Mouse (Mus musculus) v-Abl transformed pro-B cells (cell line): ENCODE measurements around the gene Ip6k3.

Source experiments
- in situ Hi-C, 2 experiments: fragments of 400-800 bp; cut with MboI; formaldehyde crosslinking; loops; one replicate each; pipeline ENCODE4 v1.15.1; 2025; ENCODE audit not compliant: unreplicated experiment in 2 of 2

Ip6k3 gene

DNA sequence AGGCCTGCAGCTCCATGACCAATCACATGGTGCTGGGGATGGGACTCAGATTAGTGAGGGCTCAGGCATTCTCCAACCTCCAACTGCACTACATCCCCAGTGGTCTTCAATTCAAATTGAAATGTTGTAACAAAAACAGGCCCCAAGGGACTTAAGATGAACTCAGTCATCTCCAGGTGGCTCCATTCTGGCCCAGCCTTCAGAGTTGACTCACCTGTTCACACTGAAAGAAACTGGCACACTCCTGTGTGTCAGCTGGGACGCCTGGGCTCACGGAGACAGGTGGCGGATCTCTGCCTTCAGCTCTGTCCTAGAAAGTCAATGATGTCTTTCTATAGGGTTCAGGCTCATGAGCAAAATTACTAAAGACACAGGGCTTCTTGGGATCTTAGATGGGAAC is 18.5 kb upstream of the Ip6k3 start:
- in situ Hi-C loops, result loop anchor here in 1 of 2 experiments (10.0 kb wide), 1 partner anchor 329 kb away; no protein-coding TSS in a partner anchor

DNA sequence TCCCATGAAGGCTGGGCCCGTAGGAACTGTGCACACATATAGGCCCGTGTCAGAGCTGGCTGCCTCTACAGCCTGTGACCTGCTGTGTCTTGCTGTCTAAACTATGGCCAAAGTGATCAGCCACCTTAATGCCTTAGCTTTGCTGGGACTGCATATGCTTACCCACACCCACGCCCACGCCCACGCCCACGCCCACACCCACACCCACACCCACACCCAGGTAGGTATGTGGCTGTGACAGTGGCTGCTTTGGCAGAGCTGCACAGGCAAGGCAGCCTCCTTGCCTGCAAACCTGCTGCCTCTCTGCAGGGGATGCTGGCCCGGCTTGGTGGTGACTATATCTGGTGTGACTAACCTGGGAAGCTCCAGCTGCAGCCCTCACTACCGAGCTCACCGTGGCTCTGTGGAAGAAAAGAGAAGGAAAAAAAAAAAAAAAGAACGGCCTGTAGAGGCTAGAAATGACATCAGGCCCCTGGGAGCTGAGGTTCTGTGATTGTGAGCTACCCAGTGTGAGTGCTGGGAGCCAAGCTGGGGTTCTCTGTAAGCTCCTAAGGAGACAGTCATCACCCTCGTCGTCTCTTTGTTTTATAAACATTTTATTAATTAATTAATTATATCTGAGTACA is 16.2 kb upstream of the Ip6k3 start:
- in situ Hi-C loops, result loop anchor here in 1 of 2 experiments (10.0 kb wide), 1 partner anchor 331 kb away; no protein-coding TSS in a partner anchor

- in situ Hi-C loops, result loop anchor here in 1 of 2 experiments (10.0 kb wide), 1 partner anchor 332 kb away; no protein-coding TSS in a partner anchor
These were observed 14.8 kb upstream of the Ip6k3 start for GRCm38 (mm10) chr17:27182401-27182800.

- in situ Hi-C loops, result loop anchor here in 1 of 2 experiments (10.0 kb wide), 1 partner anchor 333 kb away; no protein-coding TSS in a partner anchor
These were observed 14.1 kb upstream of the Ip6k3 start for GRCm38 (mm10) chr17:27181666-27182065.

- in situ Hi-C loops, result loop anchor here in 1 of 2 experiments (10.0 kb wide), 1 partner anchor 335 kb away; no protein-coding TSS in a partner anchor
These were observed 12.2 kb upstream of the Ip6k3 start for GRCm38 (mm10) chr17:27179681-27180280.

GRCm38 (mm10) chr17:27178427-27179177 is 11.0 kb upstream of the Ip6k3 start:
- in situ Hi-C loops, result no loop called here

DNA sequence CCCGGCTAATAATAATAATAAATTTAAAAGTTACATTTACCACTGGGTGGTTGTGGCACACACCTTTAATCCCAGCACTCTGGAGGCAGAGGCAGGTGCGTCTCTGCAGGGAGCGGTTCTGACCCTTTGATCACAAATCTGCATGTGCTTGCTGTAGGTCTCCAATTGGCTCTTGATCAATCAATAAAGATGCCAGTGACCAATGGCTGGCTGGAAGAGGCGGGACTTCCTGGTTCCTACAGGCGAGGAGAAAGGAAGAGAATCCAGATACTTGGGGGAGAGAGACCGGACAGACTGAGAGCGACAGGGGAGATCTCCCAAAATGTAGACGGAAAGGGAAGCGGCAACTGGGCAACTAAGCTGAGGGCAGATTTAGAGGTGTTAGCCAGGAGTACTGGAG is 10.4 kb upstream of the Ip6k3 start:
- in situ Hi-C loops, result no loop called here

GRCm38 (mm10) chr17:27176754-27177153 is 9.2 kb upstream of the Ip6k3 start:
- in situ Hi-C loops, result no loop called here

DNA sequence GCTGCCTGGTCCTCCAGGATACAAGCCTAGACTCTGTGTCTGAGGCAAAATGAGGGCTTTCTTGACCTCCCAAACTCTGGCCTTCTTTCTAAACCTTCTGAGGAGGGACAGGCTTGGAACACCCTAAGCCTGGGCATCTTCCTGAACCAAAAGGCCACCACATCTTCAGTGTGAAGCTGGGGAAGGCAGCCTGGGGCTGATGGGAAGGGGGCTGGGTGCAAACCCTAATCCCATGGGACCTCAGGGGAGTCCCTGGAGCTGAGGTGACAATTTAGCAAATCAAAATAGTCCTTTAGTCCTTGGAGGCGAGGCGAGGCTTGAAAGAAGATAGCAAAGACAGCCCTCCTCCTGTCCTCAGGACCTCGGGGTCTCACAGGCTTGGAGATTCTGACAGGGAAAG is 8.7 kb upstream of the Ip6k3 start:
- in situ Hi-C loops, result no loop called here

GRCm38 (mm10) chr17:27175196-27175874 is 7.7 kb upstream of the Ip6k3 start:
- in situ Hi-C loops, result no loop called here

DNA sequence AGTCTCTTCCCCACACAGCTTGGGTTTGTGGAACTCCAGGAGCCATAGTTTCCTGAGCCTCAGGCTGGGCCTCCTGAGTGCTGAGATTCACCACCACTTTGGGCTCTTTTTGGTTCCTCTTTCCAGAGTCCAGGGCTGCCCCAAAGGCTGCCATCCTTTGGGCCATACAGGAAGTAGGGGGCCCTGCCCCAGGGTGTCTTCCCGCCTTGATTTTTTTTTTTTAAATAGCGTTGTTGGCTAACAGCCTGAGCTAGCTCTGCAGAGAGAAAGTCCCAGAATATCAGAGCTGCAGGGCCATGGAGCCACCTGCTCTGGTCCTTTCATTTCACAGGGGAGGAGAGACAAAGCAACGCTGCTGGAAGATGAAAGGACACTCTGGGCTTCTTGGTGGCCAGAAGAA is 6.1 kb upstream of the Ip6k3 start:
- in situ Hi-C loops, result no loop called here

DNA sequence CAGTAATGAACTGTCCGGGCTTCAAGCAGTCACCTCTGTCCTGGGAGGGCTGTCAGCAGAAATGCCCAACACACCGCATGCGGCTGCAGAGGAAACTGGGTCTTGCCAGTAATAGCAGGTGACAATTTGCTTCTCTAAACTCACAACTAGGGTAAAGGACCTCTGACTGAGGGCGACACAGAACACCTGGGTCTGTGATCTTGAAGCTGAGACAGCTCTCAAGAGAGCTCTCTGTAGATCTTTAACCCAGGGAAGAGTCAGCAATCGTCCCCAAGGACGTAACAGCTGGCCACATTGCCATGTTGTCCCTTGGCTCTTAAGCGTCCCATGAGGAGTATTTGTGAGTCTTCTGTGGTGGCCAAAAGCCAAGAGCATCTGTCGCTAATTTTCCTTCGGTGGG is 4.9 kb upstream of the Ip6k3 start:
- in situ Hi-C loops, result no loop called here

GRCm38 (mm10) chr17:27171121-27171520 is 3.5 kb upstream of the Ip6k3 start:
- in situ Hi-C loops, result no loop called here

- in situ Hi-C loops, result no loop called here
These were observed 2.5 kb upstream of the Ip6k3 start for GRCm38 (mm10) chr17:27169952-27170695.

GRCm38 (mm10) chr17:27168569-27168968 is 974 bp upstream of the Ip6k3 start:
- in situ Hi-C loops, result no loop called here

DNA sequence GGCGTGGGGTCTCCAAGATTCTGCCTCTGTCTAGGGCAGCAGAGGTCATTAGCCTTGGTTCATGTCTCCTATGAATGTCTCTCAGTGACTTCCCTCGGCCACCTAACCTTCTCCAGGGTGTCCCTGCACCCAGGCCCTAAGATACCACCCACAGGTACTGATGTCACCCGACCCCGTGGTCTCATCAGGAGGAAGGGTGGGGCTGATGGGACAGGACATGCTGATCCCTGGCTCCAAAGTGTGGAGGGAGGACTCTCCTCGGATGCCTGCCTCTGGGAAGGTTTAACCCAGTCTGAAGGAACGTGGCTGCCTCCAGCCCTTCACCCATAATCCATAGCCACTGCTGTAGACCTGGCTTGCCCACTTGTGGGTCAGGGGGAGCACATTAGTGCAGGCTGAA is 694 bp downstream of the Ip6k3 start:
- in situ Hi-C loops, result no loop called here

DNA sequence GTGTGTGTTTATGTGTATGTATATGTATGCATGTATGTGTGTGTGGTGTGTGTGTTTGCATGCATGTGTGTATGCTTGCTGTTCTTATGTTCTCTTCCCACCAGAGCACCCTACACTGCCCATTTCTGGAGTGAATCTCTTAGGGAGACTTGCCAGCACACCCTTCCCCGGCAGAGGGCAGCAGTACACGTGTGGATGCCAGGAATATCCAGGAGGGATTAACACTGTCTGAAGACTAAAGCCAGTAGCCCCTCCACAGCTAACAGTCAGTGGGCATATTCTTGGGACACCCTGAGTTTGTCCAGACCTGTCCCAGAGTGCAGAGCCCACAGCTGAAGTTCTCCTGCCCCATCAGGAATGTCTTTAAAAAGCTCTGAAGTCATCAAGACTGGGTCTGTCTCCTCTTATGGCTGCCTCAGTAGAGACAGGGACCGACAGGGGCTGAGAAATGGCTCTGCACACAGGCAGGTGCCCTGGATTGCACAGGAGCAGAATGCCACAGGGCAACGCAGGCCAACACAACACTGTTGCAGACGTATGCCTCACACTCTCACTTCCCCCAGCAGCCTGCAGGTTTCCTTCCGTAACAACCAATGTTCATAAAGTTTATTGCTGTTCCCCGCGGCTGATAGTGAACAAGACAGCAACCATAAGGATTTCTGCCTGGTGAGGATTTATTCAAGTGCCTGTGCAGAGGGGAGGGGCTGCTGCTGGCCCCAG is 2.4 kb downstream of the Ip6k3 start:
- in situ Hi-C loops, result no loop called here

GRCm38 (mm10) chr17:27160905-27161304 is 6.7 kb downstream of the Ip6k3 start:
- in situ Hi-C loops, result no loop called here

DNA sequence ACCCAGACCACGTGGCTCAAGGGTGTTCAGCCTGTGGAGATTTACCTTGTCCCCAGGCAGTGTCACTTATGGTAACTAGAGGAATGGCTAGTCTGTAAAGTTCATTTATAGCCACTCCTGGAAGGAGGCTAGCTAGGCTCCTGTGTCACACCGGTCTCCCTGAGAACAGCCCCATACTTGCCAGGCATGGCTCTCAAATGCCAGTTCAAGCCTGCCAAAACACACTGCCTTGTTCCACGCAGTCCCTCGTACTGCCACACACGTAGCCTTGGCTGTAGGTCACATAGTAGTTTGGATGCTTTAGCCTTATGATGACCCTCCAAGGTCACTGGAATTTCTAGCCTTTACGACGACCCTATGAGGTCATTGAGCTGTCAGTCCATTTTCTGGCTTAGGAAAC is 8.4 kb downstream of the Ip6k3 start:
- in situ Hi-C loops, result no loop called here

- in situ Hi-C loops, result no loop called here
These were observed 9.2 kb downstream of the Ip6k3 start for GRCm38 (mm10) chr17:27158439-27158838.
